Mouse (Mus musculus) sigmoid colon, adult 10 weeks (tissue): ENCODE results near the gene Gm17409. TPM values are rescaled to one million over a fixed set of nuclear protein-coding genes. Genes with fewer than 3 reads are reported as not detected.

Source experiments
- polyA plus RNA-seq: library from polyadenylated mRNA; stranded (reverse); fragments of 350-450 nt; fragmentation: Illumina TruSeq; extraction: RNeasy Lipid Tissue Mini Kit (QIAGEN cat#74804); gene quantifications from one replicate; pipeline ENCODE4 v1.2.3, GENCODE M21; 2014; ENCODE audit warnings: low read depth, low replicate concordance

Gene Gm17409
- not detected for polyA plus RNA-seq

DNA sequence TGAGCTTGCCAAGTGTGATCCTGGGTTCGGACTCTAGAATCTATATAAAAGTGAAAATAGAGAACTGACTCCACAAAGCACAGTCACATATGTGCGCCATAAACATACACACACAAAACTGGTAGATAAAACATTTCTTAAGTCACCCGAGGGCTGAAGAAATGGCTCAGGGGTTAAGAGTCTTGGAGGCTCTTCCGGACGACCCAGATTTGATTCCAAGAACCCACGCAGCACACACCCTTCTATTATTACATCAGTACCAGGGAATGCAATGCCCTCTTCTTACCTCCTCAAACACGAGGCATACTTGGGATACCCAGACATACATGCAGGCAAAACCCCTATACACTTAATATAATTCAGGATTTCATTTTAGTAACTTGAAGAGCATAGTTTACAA is at the start of gene Gm17409:
Gene Gm17409 (plus strand): TSS at position 301 of the 400 bp plus-strand sequence.

Other genes starting within 250 kb of the Gm17409 start
- gene Acvr1c, start 112.2 kb upstream of the Gm17409 start, polyA plus RNA-seq: 18.7 TPM
- gene Acvr1, start 97.0 kb downstream of the Gm17409 start, polyA plus RNA-seq: 23.1 TPM
- gene Upp2, start 97.2 kb downstream of the Gm17409 start, polyA plus RNA-seq: 1.9 TPM